Mouse (Mus musculus): ENCODE measurements around the gene Trim37. TPM values are rescaled to one million over a fixed set of nuclear protein-coding genes. Genes with fewer than 3 reads are reported as not detected.

Trim37 gene
- total RNA-seq (2021) = 10 to 100 TPM; 14.2 to 14.9 TPM
- long read RNA-seq, experiment 1, full-length matches to known transcripts = 10 of 23 reads
- long read RNA-seq, experiment 1, partial matches to known transcripts = 4 of 23 reads
- long read RNA-seq, experiment 1, other reads (novel, unspliced or antisense) = 9 of 23 reads
- long read RNA-seq, experiment 2, full-length matches to known transcripts = 18 of 40 reads
- long read RNA-seq, experiment 2, partial matches to known transcripts = 7 of 40 reads
- long read RNA-seq, experiment 2, other reads (novel, unspliced or antisense) = 15 of 40 reads

- peak; percentile 83 to 85 for DNase-seq (ENCODE audit: low spot score in 2 of 2)
These were observed at the start of gene Trim37 for GRCm38 (mm10) chr11:87126824-87127816. Gene Trim37 (plus strand): TSS chr11:87127077.

GRCm38 (mm10) chr11:87083712-87084111 lies 43.2 kb upstream of the Trim37 start:
- DNase-seq (ENCODE audit: low spot score in 2 of 2) = no peak

GRCm38 (mm10) chr11:87085461-87085860 lies 41.4 kb upstream of the Trim37 start:
- DNase-seq (ENCODE audit: low spot score in 2 of 2) = no peak

GRCm38 (mm10) chr11:87086290-87086984 lies 40.4 kb upstream of the Trim37 start, which contains the start of gene Smg8:
Gene Smg8 (minus strand): TSS chr11:87086774.
- peak; percentile 74 to 75 for DNase-seq (ENCODE audit: low spot score in 2 of 2)

GRCm38 (mm10) chr11:87087142-87087541 lies 39.7 kb upstream of the Trim37 start:
- DNase-seq (ENCODE audit: low spot score in 2 of 2) = no peak

- no peak for DNase-seq (ENCODE audit: low spot score in 2 of 2)
These were observed 18.5 kb upstream of the Trim37 start, which contains the start of gene Prr11 for GRCm38 (mm10) chr11:87108409-87108754. Gene Prr11 (minus strand): TSS chr11:87108708.

- DNase-seq (ENCODE audit: low spot score in 2 of 2) = peak; percentile 88 to 91
These were observed 17.9 kb upstream of the Trim37 start, which contains the start of gene Ska2 for GRCm38 (mm10) chr11:87108755-87109518. Gene Ska2 (plus strand): TSS chr11:87109234.

GRCm38 (mm10) chr11:87109519-87110171 lies 17.2 kb upstream of the Trim37 start:
- peak; percentile 29 to 36 for DNase-seq (ENCODE audit: low spot score in 2 of 2)

GRCm38 (mm10) chr11:87110172-87110909 lies 16.5 kb upstream of the Trim37 start:
- no peak for DNase-seq (ENCODE audit: low spot score in 2 of 2)

GRCm38 (mm10) chr11:87121864-87122263 lies 5.0 kb upstream of the Trim37 start:
- DNase-seq (ENCODE audit: low spot score in 2 of 2) = no peak

- no peak for DNase-seq (ENCODE audit: low spot score in 2 of 2)
These were observed 1.3 kb upstream of the Trim37 start for GRCm38 (mm10) chr11:87125562-87125961.

- DNase-seq (ENCODE audit: low spot score in 2 of 2) = no peak
These were observed 525 bp upstream of the Trim37 start for GRCm38 (mm10) chr11:87126281-87126823.

- DNase-seq (ENCODE audit: low spot score in 2 of 2) = no peak
These were observed 9.4 kb downstream of the Trim37 start for GRCm38 (mm10) chr11:87136233-87136632.

GRCm38 (mm10) chr11:87158012-87158411 lies 31.1 kb downstream of the Trim37 start:
- no peak for DNase-seq (ENCODE audit: low spot score in 2 of 2)

GRCm38 (mm10) chr11:87162687-87163086 lies 35.8 kb downstream of the Trim37 start:
- DNase-seq (ENCODE audit: low spot score in 2 of 2) = no peak

- no peak for DNase-seq (ENCODE audit: low spot score in 2 of 2)
These were observed 36.9 kb downstream of the Trim37 start for GRCm38 (mm10) chr11:87163751-87164150.

GRCm38 (mm10) chr11:87173625-87174024 lies 46.7 kb downstream of the Trim37 start:
- no peak for DNase-seq (ENCODE audit: low spot score in 2 of 2)

GRCm38 (mm10) chr11:87175031-87175430 lies 48.2 kb downstream of the Trim37 start:
- DNase-seq (ENCODE audit: low spot score in 2 of 2) = no peak

- DNase-seq (ENCODE audit: low spot score in 2 of 2) = no peak
These were observed 85.4 kb downstream of the Trim37 start for GRCm38 (mm10) chr11:87212313-87212712.
